Mouse (Mus musculus) heart, postnatal 0 days (tissue): ENCODE data around the gene Kctd17.

Experiments
- CTCF ChIP-seq: IDR thresholded peaks from 2 replicates; pipeline ENCODE4 v1.5.1; 2016; ENCODE audit warnings: antibody characterized with exemption, control low read depth, low read depth
- EP300 ChIP-seq: IDR thresholded peaks from 2 replicates; pipeline ENCODE4 v1.6.1; 2016; ENCODE audit warnings: antibody characterized with exemption, low read depth

DNA sequence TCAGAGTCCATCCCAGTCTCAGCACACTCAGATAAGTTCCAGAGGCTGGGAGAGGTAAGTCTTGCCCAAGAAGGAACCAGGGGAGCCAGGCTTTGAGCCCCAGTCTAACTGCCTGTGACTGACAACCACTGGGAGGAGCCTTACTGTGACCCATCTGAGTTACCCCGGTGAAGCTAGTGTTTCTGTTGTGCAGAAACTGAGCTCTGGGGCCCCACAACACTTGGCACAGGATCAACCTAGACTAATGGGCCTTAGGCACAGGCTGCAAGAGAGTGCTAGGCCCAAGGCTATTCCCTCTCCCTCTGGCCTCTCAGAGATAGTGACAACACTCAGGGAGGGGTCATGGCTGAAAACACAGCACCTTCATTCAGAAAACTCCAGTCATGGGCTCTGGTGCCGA, 22.8 kb downstream of the Kctd17 start:
- TF ChIP-seq CTCF (no peak), EP300 (no peak)
